8 mouse cellular contexts compared by ENCODE assay signal in genomic region chr10:122984531-122985251, GRCm38 (mm10).
DNase-seq lines count a peak whose midpoint lies in the region; ATAC-seq and TF ChIP-seq lines count a peak whose summit lies in the region.

No protein-coding gene starts in this region.

- H3K27ac ChIP-seq in neural tube, embryonic 11.5 days (ENCODE audit: low read depth, low read length), result peak overlapping the region; percentile 100
- H3K27ac ChIP-seq in limb, embryonic 10.5 days, result peak overlapping the region; percentile 100
- peak overlapping the region; percentile 89 for H3K27ac ChIP-seq in small intestine, adult 2 months (ENCODE audit: insufficient read depth, low read depth, low read length)

- no peak for TF ChIP-seq POLR2A in small intestine, adult 2 months (IDR thresholded peaks at IDR 0.05; ENCODE audit: low read depth, low read length)

- 5% methylated on average over 10 of the region's 10 CpGs for WGBS in neural tube, embryonic 11.5 days
- WGBS in limb, embryonic 10.5 days, result 5% methylated on average over 10 of the region's 10 CpGs
- 1% methylated on average over 10 of the region's 10 CpGs for WGBS in small intestine, adult 2 months

- peaks cover 6% of the 10 kb centered on the region; the same call in 1 of the 2 replicates for H3K36me3 ChIP-seq in neural tube, embryonic 11.5 days (ENCODE audit: control insufficient read depth, insufficient read depth, low read length)
- peaks cover 40% of the 10 kb centered on the region for H3K36me3 ChIP-seq in limb, embryonic 10.5 days
- H3K36me3 ChIP-seq in small intestine, adult 2 months (ENCODE audit: control insufficient read depth, insufficient read depth, low read length), result no peaks in the 10 kb centered on the region

- peak overlapping the region; percentile 95 for H3K4me3 ChIP-seq in neural tube, embryonic 11.5 days (ENCODE audit: low read depth, low read length)
- H3K4me3 ChIP-seq in limb, embryonic 10.5 days, result peak overlapping the region; percentile 93
- peak overlapping the region; percentile 89 for H3K4me3 ChIP-seq in small intestine, adult 2 months (ENCODE audit: low read depth, low read length)

- H3K9ac ChIP-seq in neural tube, embryonic 11.5 days (ENCODE audit: low read length), result peak overlapping the region; percentile 100

- no peak for TF ChIP-seq CTCF in small intestine, adult 2 months (IDR thresholded peaks at IDR 0.05; ENCODE audit: extremely low read depth, insufficient read length, insufficient replicate concordance, low read depth, low read length)

- H3K4me2 ChIP-seq in neural tube, embryonic 11.5 days (ENCODE audit: low read depth), result peak overlapping the region; percentile 62

- ATAC-seq in CD4-positive, CD25-positive, alpha-beta regulatory T cell, adult 4 months, result no peak
- ATAC-seq in neural tube, embryonic 11.5 days (ENCODE audit: insufficient read depth, low FRiP score, low TSS enrichment), result no peak

- H3K4me1 ChIP-seq in neural tube, embryonic 11.5 days (ENCODE audit: control insufficient read depth, insufficient read depth, low read length), result peaks cover 3% of the 10 kb centered on the region; the same call in 1 of the 2 replicates
- peaks cover 34% of the 10 kb centered on the region for H3K4me1 ChIP-seq in limb, embryonic 10.5 days
- H3K4me1 ChIP-seq in small intestine, adult 2 months (ENCODE audit: control insufficient read depth, insufficient read depth, insufficient read length, low read length), result peaks cover 7% of the 10 kb centered on the region; the same call in 1 of the 2 replicates

- no peaks in the 10 kb centered on the region for H3K27me3 ChIP-seq in neural tube, embryonic 11.5 days (ENCODE audit: control insufficient read depth, insufficient read depth, low read length)
- no peaks in the 10 kb centered on the region for H3K27me3 ChIP-seq in limb, embryonic 10.5 days (ENCODE audit: low read depth, poor library complexity, severe bottlenecking)
- H3K27me3 ChIP-seq in small intestine, adult 2 months (ENCODE audit: control insufficient read depth, insufficient read depth, low read length), result no peaks in the 10 kb centered on the region

- DNase-seq in CD4-positive, CD25-positive, alpha-beta regulatory T cell, adult 2 months (ENCODE audit: low read depth, low spot score), result peak; percentile 25
- DNase-seq in neural tube, embryonic 11.5 days (ENCODE audit: low spot score), result no peak
- no peak for DNase-seq in neural tube, embryonic 10.5 days (ENCODE audit: extremely low spot score, low spot score)
- DNase-seq in limb, embryonic 10.5 days (ENCODE audit: low spot score), result no peak
- no peak for DNase-seq in adrenal gland, adult 18-20 months (ENCODE audit: low spot score in 2 of 2)
- DNase-seq in gastrocnemius, adult 8-10 months (ENCODE audit: low spot score in 2 of 2), result no peak

- H3K9me3 ChIP-seq in neural tube, embryonic 11.5 days (ENCODE audit: control insufficient read depth, low read length), result no peaks in the 10 kb centered on the region
- H3K9me3 ChIP-seq in limb, embryonic 10.5 days (replicated peaks), result no peaks in the 10 kb centered on the region
